Mouse (Mus musculus) duodenum, adult 2 months (tissue): Measurements from ENCODE around the gene Pced1a. TPM values are rescaled to one million over a fixed set of nuclear protein-coding genes. Genes with fewer than 3 reads are reported as not detected.

ENCODE experiments used
- polyA plus RNA-seq: library from polyadenylated mRNA; depleted of rRNA; stranded (reverse); fragments of >200 nt; gene quantifications from 2 replicates; pipeline ENCODE4 v1.2.3, GENCODE M21; 2012; ENCODE audit warnings: low replicate concordance; rRNA removed

Gene Pced1a
- 10.8 and 17.5 TPM in 2 replicates for polyA plus RNA-seq

GRCm38 (mm10) chr2:130424126-130424853 is at the start of gene Pced1a, which contains the start of gene Vps16:
Gene Pced1a, minus strand, starts transcription at chr2:130424701.
Gene Vps16, plus strand, starts transcription at chr2:130424339.

GRCm38 (mm10) chr2:130449794-130450433 is 25.4 kb upstream of the Pced1a start, which contains the start of gene Ptpra:
Gene Ptpra, plus strand, starts transcription at chr2:130450278.

GRCm38 (mm10) chr2:130406178-130406577 is 18.3 kb downstream of the Pced1a start, which contains the start of gene Tmem239:
Gene Tmem239, plus strand, starts transcription at chr2:130406478.

DNA sequence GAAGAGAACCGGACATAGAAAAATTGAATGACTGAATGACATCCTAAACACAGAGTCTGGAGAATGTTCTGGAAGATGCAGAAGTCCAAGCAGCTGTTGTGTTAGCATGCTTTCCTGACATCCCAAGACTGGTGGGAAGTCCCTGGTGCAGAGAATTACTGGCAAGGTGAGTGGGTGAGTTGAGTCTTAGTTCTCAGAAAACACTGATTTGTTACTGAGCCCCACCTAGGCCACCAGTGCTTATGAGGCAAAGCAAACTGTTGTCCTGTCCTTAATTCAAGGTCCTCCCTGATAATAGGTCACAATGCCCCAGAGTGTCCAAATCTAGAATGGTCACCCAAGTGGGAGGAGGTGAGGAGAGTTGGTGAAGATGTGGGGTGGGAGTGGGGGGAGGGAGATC is 19.6 kb downstream of the Pced1a start, which contains the start of the genes Gm28372 and 1700020A23Rik:
Gene Gm28372 (plus strand): TSS at position 301 of the 400 bp plus-strand sequence.
Gene 1700020A23Rik (plus strand): TSS at position 321 of the 400 bp plus-strand sequence.

DNA sequence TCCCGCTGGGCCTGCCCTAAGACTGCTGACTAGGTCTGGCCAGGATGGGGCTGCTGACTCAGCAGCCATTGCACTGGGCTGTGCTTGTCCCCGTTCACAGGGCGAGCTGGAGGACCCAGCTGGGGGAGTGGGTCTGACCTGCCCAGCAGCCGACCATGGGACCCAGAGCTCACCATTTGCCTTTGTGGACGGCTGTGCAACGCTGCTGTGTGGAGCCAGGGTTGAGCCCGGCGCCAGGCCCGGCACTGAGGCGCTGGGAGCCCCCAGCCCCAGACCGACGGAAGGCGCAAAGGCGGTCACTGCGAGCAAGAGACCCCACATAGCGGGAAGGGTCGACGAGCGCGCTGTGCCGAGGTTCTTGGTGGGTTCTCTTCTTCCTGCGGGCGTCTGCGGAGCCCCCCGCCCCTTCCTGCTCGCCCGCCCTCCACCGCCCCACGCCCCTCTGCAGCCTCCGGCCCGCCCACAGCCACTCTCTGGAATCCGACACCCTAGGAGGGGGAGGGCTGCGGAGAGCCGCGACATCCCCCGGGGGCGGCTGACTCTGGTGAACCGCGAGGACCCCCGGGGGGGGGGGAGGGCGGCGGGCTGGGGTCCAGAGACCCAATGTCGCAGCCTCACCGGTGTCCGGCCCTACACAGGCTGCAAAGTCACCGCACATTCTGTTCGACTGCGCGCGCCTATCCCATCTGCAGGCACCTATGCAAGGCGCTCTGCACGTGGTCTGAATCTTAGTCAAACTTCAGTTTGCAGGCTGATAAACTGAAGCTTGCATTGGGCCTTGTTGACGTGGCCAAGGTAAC is 27.1 kb downstream of the Pced1a start, which contains the start of gene Cpxm1:
Gene Cpxm1 (minus strand): TSS at position 389 of the 800 bp plus-strand sequence.

Other genes starting within 250 kb of the Pced1a start
- gene Snrpb, start 245.3 kb downstream of the Pced1a start, polyA plus RNA-seq = 226 and 267 TPM in 2 replicates
- not detected in 2 replicates for gene Tmc2, start 229.5 kb downstream of the Pced1a start, polyA plus RNA-seq
- gene Nop56, start 150.3 kb downstream of the Pced1a start, polyA plus RNA-seq = 16.7 and 33.7 TPM in 2 replicates
- 150 and 184 TPM in 2 replicates for gene Idh3b, start 140.2 kb downstream of the Pced1a start, polyA plus RNA-seq
- 1.4 and 1.8 TPM in 2 replicates for gene Ebf4, start 129.5 kb downstream of the Pced1a start, polyA plus RNA-seq
- gene Cpxm1, start 27.1 kb downstream of the Pced1a start, polyA plus RNA-seq = 1.1 and 1.2 TPM in 2 replicates
- not detected in 2 replicates for gene Gm28372, start 19.5 kb downstream of the Pced1a start, polyA plus RNA-seq
- not detected in 2 replicates for gene 1700020A23Rik, start 19.4 kb downstream of the Pced1a start, polyA plus RNA-seq
- not detected in 2 replicates for gene Tmem239, start 18.2 kb downstream of the Pced1a start, polyA plus RNA-seq
- 29.5 and 34.3 TPM in 2 replicates for gene Vps16, start 362 bp downstream of the Pced1a start, polyA plus RNA-seq
- gene Ptpra, start 25.6 kb upstream of the Pced1a start, polyA plus RNA-seq = 12.7 and 22.3 TPM in 2 replicates
- gene Mrps26, start 139.0 kb upstream of the Pced1a start, polyA plus RNA-seq = 85.0 and 146 TPM in 2 replicates
- not detected in 2 replicates for gene Oxt, start 151.5 kb upstream of the Pced1a start, polyA plus RNA-seq
- 0.26 TPM in 1 of 2 replicates, not detected in the other for gene Avp, start 157.9 kb upstream of the Pced1a start, polyA plus RNA-seq
- 0.23 and 0.46 TPM in 2 replicates for gene Fastkd5, start 205.3 kb upstream of the Pced1a start, polyA plus RNA-seq
- gene Ubox5, start 205.3 kb upstream of the Pced1a start, polyA plus RNA-seq = 3.7 and 4.6 TPM in 2 replicates
- 48.2 and 56.0 TPM in 2 replicates for gene Lzts3, start 218.1 kb upstream of the Pced1a start, polyA plus RNA-seq
- 82.1 and 106 TPM in 2 replicates for gene Ddrgk1, start 240.0 kb upstream of the Pced1a start, polyA plus RNA-seq
- 20.8 and 23.9 TPM in 2 replicates for gene Itpa, start 242.9 kb upstream of the Pced1a start, polyA plus RNA-seq